Mouse (Mus musculus) heart, adult 2 months (tissue): Measurements from ENCODE around the gene Trcg1. TPM values are rescaled to one million over a fixed set of nuclear protein-coding genes. Genes with fewer than 3 reads are reported as not detected.

ENCODE experiments used
- DNase-seq, 2 experiments: peaks; one replicate each; pipeline ENCODE4 v3.0.0; 2021
- H3K27ac ChIP-seq: fragments of 200-600 bp; 2 replicates; pipeline ENCODE4 v1.8.1; 2022
- H3K27me3 ChIP-seq: fragments of 200-500 bp; 2 replicates; pipeline ENCODE4 v1.6.1; 2012; ENCODE audit warnings: mild to moderate bottlenecking, low read length, inconsistent platforms, mixed read lengths; ENCODE audit not compliant: control insufficient read depth, insufficient read depth
- H3K36me3 ChIP-seq: fragments of 200-500 bp; 2 replicates; pipeline ENCODE4 v1.6.1; 2012; ENCODE audit warnings: low read length, inconsistent platforms; ENCODE audit not compliant: control insufficient read depth, insufficient read depth
- H3K4me1 ChIP-seq: fragments of 200-500 bp; 2 replicates; pipeline ENCODE4 v1.6.1; 2011; ENCODE audit warnings: low read length; ENCODE audit not compliant: control insufficient read depth, insufficient read depth
- H3K4me3 ChIP-seq: fragments of 200-600 bp; 2 replicates; pipeline ENCODE4 v1.8.1; 2022
- H3K79me2 ChIP-seq: fragments of 200-500 bp; replicated peaks from 2 replicates; pipeline ENCODE4 v1.6.1; 2012; ENCODE audit warnings: mild to moderate bottlenecking, inconsistent platforms, low read length, moderate library complexity, mixed read lengths; ENCODE audit not compliant: control insufficient read depth, insufficient read depth
- H3K9ac ChIP-seq: fragments of 200-500 bp; 2 replicates; pipeline ENCODE4 v1.6.1; 2012; ENCODE audit warnings: low read depth, mild to moderate bottlenecking, control low read depth, inconsistent platforms, low read length, mixed read lengths
- CTCF ChIP-seq: fragments of 200-600 bp; IDR thresholded peaks from 2 replicates; pipeline ENCODE4 v1.8.1; 2022; ENCODE audit warnings: antibody characterized with exemption, mild to moderate bottlenecking, moderate library complexity
- EP300 ChIP-seq: fragments of 200-500 bp; IDR thresholded peaks from 2 replicates; pipeline ENCODE4 v1.6.1; 2011; ENCODE audit warnings: low read depth, low read length, control low read depth; ENCODE audit not compliant: insufficient read depth
- POLR2A ChIP-seq: fragments of 200-500 bp; IDR thresholded peaks from 2 replicates; pipeline ENCODE4 v1.6.1; 2011; ENCODE audit warnings: mild to moderate bottlenecking, low read depth, low read length, control low read depth; ENCODE audit not compliant: insufficient read depth
- WGBS: fragments of 180-500 bp; shearing (Covaris S2); methylation state at CpG from one replicate; pipeline ENCODE4 v1.1.7; 2018; 5-methylcytosine and 5-hydroxymethylcytosine counted together
- intact Hi-C: fragments of 180-260 bp; cut with DNase I; formaldehyde crosslinking; loops from one replicate; pipeline ENCODE4 v1.15.1; 2025
- polyA plus RNA-seq: library from polyadenylated mRNA; depleted of rRNA; stranded (reverse); fragments of >200 nt; gene quantifications from 2 replicates; pipeline ENCODE4 v1.2.3, GENCODE M21; 2012; rRNA removed
- total RNA-seq, 2 experiments: library from RNA; stranded (reverse); gene quantifications; 2 replicates each; pipeline ENCODE4 v1.2.3; 2021

Trcg1 gene
- total and polyA plus RNA-seq, 3 experiments, result not detected

GRCm38 (mm10) chr9:57297938-57298337, 61.6 kb downstream of the Trcg1 start:
- no peak for DNase-seq
- 96% methylated on average over 2 of the region's 2 CpGs for WGBS
- no peak overlapping the region for H3K9ac ChIP-seq
- TF ChIP-seq CTCF (no peak), POLR2A (no peak), EP300 (no peak)
- H3K27ac ChIP-seq, result no peak overlapping the region
- H3K4me3 ChIP-seq, result no peak overlapping the region
- intact Hi-C loops, result no loop called here
- H3K27me3 ChIP-seq, result no peaks in the 10 kb centered on the region
- H3K79me2 ChIP-seq, result no peaks in the 10 kb centered on the region
- no peaks in the 10 kb centered on the region for H3K36me3 ChIP-seq
- no peaks in the 10 kb centered on the region for H3K4me1 ChIP-seq

Other genes starting within 250 kb of the Trcg1 start
- gene Ptpn9, start 241.6 kb upstream of the Trcg1 start, total RNA-seq, result 1 to 10 TPM; 8.2 to 9.5 TPM
- 7.5 and 13.6 TPM in 2 replicates for gene Ptpn9, start 241.6 kb upstream of the Trcg1 start, polyA plus RNA-seq
- 10 to 100 TPM; 22.4 to 28.7 TPM for gene Sin3a, start 164.5 kb upstream of the Trcg1 start, total RNA-seq
- 50.5 and 52.0 TPM in 2 replicates for gene Sin3a, start 164.5 kb upstream of the Trcg1 start, polyA plus RNA-seq
- gene Man2c1, start 105.9 kb upstream of the Trcg1 start, total RNA-seq, result 10 to 100 TPM; 44.1 to 47.6 TPM
- 124 and 128 TPM in 2 replicates for gene Man2c1, start 105.9 kb upstream of the Trcg1 start, polyA plus RNA-seq
- gene Neil1, start 88.3 kb upstream of the Trcg1 start, total RNA-seq, result 1 to 10 TPM; 5.4 to 5.9 TPM
- gene Neil1, start 88.3 kb upstream of the Trcg1 start, polyA plus RNA-seq, result 8.0 and 8.2 TPM in 2 replicates
- 10 to 100 TPM; 28.2 to 30.1 TPM for gene Commd4, start 78.2 kb upstream of the Trcg1 start, total RNA-seq
- gene Commd4, start 78.2 kb upstream of the Trcg1 start, polyA plus RNA-seq, result 53.5 and 58.0 TPM in 2 replicates
- 10 to 100 TPM in 1 of 2 experiments, 1 to 10 TPM in 1; 8.6 to 11.8 TPM for gene 1700017B05Rik, start 26.1 kb downstream of the Trcg1 start, total RNA-seq
- gene 1700017B05Rik, start 26.1 kb downstream of the Trcg1 start, polyA plus RNA-seq, result 6.1 and 6.5 TPM in 2 replicates
- 1 to 10 TPM; 7.3 to 7.6 TPM for gene Ppcdc, start 203.6 kb downstream of the Trcg1 start, total RNA-seq
- gene Ppcdc, start 203.6 kb downstream of the Trcg1 start, polyA plus RNA-seq, result 16.9 and 22.9 TPM in 2 replicates
- gene Scamp5, start 231.5 kb downstream of the Trcg1 start, total RNA-seq, result 1 to 10 TPM; 3.9 to 4.9 TPM
- 15.9 and 21.4 TPM in 2 replicates for gene Scamp5, start 231.5 kb downstream of the Trcg1 start, polyA plus RNA-seq